Mouse (Mus musculus) heart, embryonic 16.5 days (tissue): ENCODE data around the gene Akap3. TPM values are rescaled to one million over a fixed set of nuclear protein-coding genes. Genes with fewer than 3 reads are reported as not detected.

Experiments
- polyA plus RNA-seq: library from polyadenylated mRNA; unstranded; fragments of >200 nt; fragmentation: Nextera tagmentation; extraction: Ambion mirVana; gene quantifications from 2 replicates; pipeline ENCODE4 v1.2.1, GENCODE M21; 2015

Akap3 gene
- polyA plus RNA-seq, 1 experiment from 2014 or later: not detected

Other genes with a start within 250 kb of the Akap3 start
- gene Kcna1, start 206.7 kb upstream of the Akap3 start, polyA plus RNA-seq: 0.26 and 0.37 TPM in 2 replicates
- gene Kcna6, start 112.4 kb upstream of the Akap3 start, polyA plus RNA-seq: 0.98 and 1.3 TPM in 2 replicates
- gene Ndufa9, start 4.0 kb upstream of the Akap3 start, polyA plus RNA-seq: 423 and 433 TPM in 2 replicates
- gene Dyrk4, start 68.7 kb downstream of the Akap3 start, polyA plus RNA-seq: 0.39 and 0.59 TPM in 2 replicates
- gene Rad51ap1, start 86.5 kb downstream of the Akap3 start, polyA plus RNA-seq: 27.8 and 32.8 TPM in 2 replicates
- gene D6Wsu163e, start 86.9 kb downstream of the Akap3 start, polyA plus RNA-seq: 14.3 and 16.0 TPM in 2 replicates
- 0.13 TPM in 1 of 2 replicates, not detected in the other for gene Fgf6, start 162.5 kb downstream of the Akap3 start, polyA plus RNA-seq
- 0.16 and 0.20 TPM in 2 replicates for gene Fgf23, start 219.8 kb downstream of the Akap3 start, polyA plus RNA-seq